Mouse (Mus musculus) forelimb bud, embryonic 11.5 days (tissue): Measurements from ENCODE around the gene Prl6a1.
A peak's percentile ranks its signal among the peaks of the same experiment; 100 is the strongest.

Source experiments
- DNase-seq: peaks from one replicate; pipeline ENCODE4 v3.0.0-alpha.2; 2012; ENCODE audit warnings: low read depth, low spot score

Prl6a1 gene

DNA sequence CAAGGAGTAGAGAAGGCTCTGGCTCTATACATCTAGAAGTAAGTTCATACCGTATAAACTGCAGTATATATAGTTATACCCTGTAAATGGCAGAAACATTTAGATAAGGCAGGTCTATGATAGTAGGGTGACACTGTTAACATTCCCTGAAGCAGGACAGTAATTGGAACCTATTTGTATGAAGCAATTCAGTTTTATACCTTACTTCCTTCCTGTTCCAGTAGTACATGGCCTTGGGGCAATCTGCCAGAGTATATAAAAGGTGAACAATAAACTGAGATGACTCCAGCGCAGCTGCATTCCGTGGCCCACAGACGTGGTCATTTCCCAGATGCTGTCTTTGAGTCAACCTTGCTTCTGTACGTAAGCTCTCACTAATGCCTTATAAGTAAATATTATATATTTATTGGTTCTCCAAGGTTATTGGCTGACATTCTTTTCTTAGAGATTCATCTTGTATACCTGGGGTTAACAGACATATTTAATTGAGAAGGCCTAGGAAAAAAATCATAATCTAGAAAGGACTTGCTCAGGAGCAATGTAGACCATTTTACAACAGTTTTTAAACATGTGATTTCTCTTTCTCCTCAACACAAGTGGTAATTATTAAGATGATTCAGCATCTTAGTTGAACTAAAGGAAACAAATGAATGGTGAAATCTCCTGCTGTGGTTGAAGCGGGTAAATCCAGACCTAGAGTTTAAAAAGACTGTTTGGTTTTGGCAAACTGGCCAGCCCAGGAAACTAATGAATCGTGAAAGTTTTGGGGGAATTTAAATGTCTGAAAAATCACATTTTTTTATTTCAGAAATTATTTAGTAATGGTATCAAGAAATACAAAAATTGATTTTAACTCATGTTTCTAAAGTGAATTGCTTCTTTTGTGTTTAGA lies at the start of gene Prl6a1:
Gene Prl6a1, plus strand, starts transcription at position 294 of the 892 bp plus-strand sequence.
- DNase-seq: peak; percentile 18

GRCm38 (mm10) chr13:27334989-27335388 lies 22.6 kb downstream of the Prl6a1 start:
- DNase-seq: no peak

DNA sequence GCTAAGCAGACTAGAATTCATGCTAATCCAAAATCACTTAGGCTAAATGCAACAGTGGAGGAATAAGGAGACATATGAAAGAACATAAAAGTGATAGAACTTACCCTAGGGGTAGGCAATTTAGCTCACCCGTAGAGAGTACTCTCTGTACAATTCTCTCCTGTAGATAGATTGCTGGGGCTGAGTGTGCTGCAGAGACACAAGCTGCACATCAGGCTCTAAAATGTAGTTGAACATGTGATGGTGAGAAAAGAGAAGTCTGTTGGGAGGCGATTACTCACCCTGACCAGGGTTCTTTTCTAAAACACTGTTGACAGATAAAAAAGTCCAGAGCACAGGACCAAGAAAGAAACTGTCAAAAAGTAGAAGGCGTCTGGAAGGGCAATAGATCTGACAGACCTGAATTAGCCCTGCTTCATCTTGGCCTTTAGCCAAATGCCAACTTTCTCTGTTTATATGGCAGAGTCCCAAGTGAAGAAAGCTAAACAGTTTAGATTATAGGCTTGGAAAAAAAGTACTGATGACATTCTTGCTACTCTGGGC lies 30.4 kb downstream of the Prl6a1 start:
- DNase-seq: no peak

GRCm38 (mm10) chr13:27345373-27345772 lies 32.9 kb downstream of the Prl6a1 start, which contains the start of gene Prl8a2:
Gene Prl8a2 (plus strand): TSS chr13:27345673.
- DNase-seq: no peak
